7 mouse cellular contexts compared by ENCODE assay signal in the genomic region with DNA sequence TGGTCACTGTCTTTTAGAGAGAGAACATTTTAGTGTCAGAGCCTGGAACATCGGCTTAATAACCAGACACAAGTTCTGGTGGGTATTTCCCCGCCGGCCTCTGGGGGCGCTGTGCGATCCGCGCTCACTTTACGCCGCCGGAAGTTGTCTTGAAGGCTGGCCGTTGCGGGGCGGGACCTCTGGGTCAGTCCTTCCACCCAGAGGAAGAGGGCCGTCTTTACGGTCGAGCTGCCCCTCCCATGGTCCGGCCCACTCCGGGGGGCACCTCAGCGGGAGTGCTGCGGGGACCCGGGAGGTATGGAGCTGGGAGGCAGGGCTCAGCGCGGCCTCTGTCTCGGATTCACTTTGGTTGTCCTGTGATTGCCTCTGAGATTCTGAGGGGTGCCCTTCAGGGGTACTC. TPM values are rescaled to one million over a fixed set of nuclear protein-coding genes. Genes with fewer than 3 reads are reported as not detected.
DNase-seq lines count a peak whose midpoint lies in the region; ATAC-seq lines count a peak whose summit lies in the region.

No protein-coding gene starts in this region.

- H3K4me3 ChIP-seq in limb, embryonic 10.5 days: peak overlapping the region; percentile 69
- H3K4me3 ChIP-seq in midbrain, embryonic 13.5 days (replicated peaks): peak overlapping the region; percentile 77

- H3K4me1 ChIP-seq in limb, embryonic 10.5 days: peaks cover 38% of the 10 kb centered on the region
- peaks cover 34% of the 10 kb centered on the region for H3K4me1 ChIP-seq in midbrain, embryonic 13.5 days (replicated peaks)

- H3K27me3 ChIP-seq in limb, embryonic 10.5 days (ENCODE audit: low read depth, poor library complexity, severe bottlenecking): no peaks in the 10 kb centered on the region
- H3K27me3 ChIP-seq in midbrain, embryonic 13.5 days: no peaks in the 10 kb centered on the region

- under 1% methylated on average over 24 of the region's 24 CpGs for WGBS in limb, embryonic 10.5 days
- WGBS in midbrain, embryonic 13.5 days: 0% methylated on average over 24 of the region's 24 CpGs

- peak overlapping the region; percentile 93 for H3K9ac ChIP-seq in midbrain, embryonic 13.5 days (replicated peaks)

- H3K4me2 ChIP-seq in midbrain, embryonic 13.5 days (replicated peaks): peak overlapping the region; percentile 76

- DNase-seq in adrenal gland, adult 8-10 months: peak; percentile 95
- DNase-seq in embryo, embryonic 9.5 days (ENCODE audit: extremely low spot score): peak; percentile 94
- DNase-seq in gastrocnemius, postnatal 4 days (ENCODE audit: low spot score in 2 of 2): peak; percentile 91 to 95
- DNase-seq in kidney, adult 11 months: peak; percentile 94
- peak; percentile 99 for DNase-seq in limb, embryonic 10.5 days (ENCODE audit: low spot score)
- peak; percentile 91 for DNase-seq in spleen, adult 12 weeks (ENCODE audit: low spot score)

- peak overlapping the region; percentile 82 for H3K27ac ChIP-seq in limb, embryonic 10.5 days
- H3K27ac ChIP-seq in midbrain, embryonic 13.5 days: peak overlapping the region; percentile 87

- peaks cover 38% of the 10 kb centered on the region for H3K36me3 ChIP-seq in limb, embryonic 10.5 days
- H3K36me3 ChIP-seq in midbrain, embryonic 13.5 days: peaks cover 33% of the 10 kb centered on the region

- H3K9me3 ChIP-seq in limb, embryonic 10.5 days (replicated peaks): no peaks in the 10 kb centered on the region
- no peaks in the 10 kb centered on the region for H3K9me3 ChIP-seq in midbrain, embryonic 13.5 days

- ATAC-seq in midbrain, embryonic 13.5 days: peak; percentile 55

RNA-seq across cellular contexts. Expression of a gene that starts 2.7 kb away (rescaled TPM):
- total RNA-seq in adrenal gland, adult 8-10 months (2022): 100 to 1,000 TPM; 204 to 279 (median 249) TPM
- total RNA-seq in gastrocnemius, postnatal 4 days (2021): 100 to 1,000 TPM; 192 to 239 TPM
- 256 and 281 TPM in 2 replicates for polyA plus RNA-seq in limb, embryonic 10.5 days (2016; fragmentation: Nextera tagmentation; extraction: Ambion mirVana)
- 311 and 312 TPM in 2 replicates for polyA plus RNA-seq in midbrain, embryonic 13.5 days (2015; fragmentation: Nextera tagmentation; extraction: Ambion mirVana)

RNA-seq across cellular contexts. Expression of a gene that starts 3.7 kb away (rescaled TPM):
- total RNA-seq in adrenal gland, adult 8-10 months (2022): 10 to 100 TPM; 34.3 to 37.3 (median 36.7) TPM
- 10 to 100 TPM; 42.5 to 43.7 TPM for total RNA-seq in gastrocnemius, postnatal 4 days (2021)
- polyA plus RNA-seq in limb, embryonic 10.5 days (2016; fragmentation: Nextera tagmentation; extraction: Ambion mirVana): 86.2 and 95.5 TPM in 2 replicates
- polyA plus RNA-seq in midbrain, embryonic 13.5 days (2015; fragmentation: Nextera tagmentation; extraction: Ambion mirVana): 118 and 122 TPM in 2 replicates

RNA-seq across cellular contexts. Expression of a gene that starts 48.0 kb away (rescaled TPM):
- total RNA-seq in adrenal gland, adult 8-10 months (2022): 10 to 100 TPM; 47.5 to 85.0 (median 71.9) TPM
- total RNA-seq in gastrocnemius, postnatal 4 days (2021): 10 to 100 TPM; 33.3 to 38.3 TPM
- 13.1 and 23.0 TPM in 2 replicates for polyA plus RNA-seq in limb, embryonic 10.5 days (2016; fragmentation: Nextera tagmentation; extraction: Ambion mirVana)
- 21.5 and 23.6 TPM in 2 replicates for polyA plus RNA-seq in midbrain, embryonic 13.5 days (2015; fragmentation: Nextera tagmentation; extraction: Ambion mirVana)

Comparison
In these comparisons a context has a peak if more than half of its experiments do, and no peak if none do; other contexts are left out.
1. Peak in every context shown above with its lines: DNase-seq, ATAC-seq, H3K4me3 ChIP-seq and H3K27ac ChIP-seq.